Mouse (Mus musculus) heart, adult 2 months (tissue): ENCODE measurements at regions not wholly inside any gene's neighbourhood (a gene's known extent, or its start where the extent isn't known, plus 50 kb on each side); places are given as distances from the start of the nearest gene placed in this dataset.

Experiments
- DNase-seq, 2 experiments: peaks; one replicate each; pipeline ENCODE4 v3.0.0; 2021
- H3K27ac ChIP-seq: fragments of 200-600 bp; 2 replicates; pipeline ENCODE4 v1.8.1; 2022
- H3K27me3 ChIP-seq: fragments of 200-500 bp; 2 replicates; pipeline ENCODE4 v1.6.1; 2012; ENCODE audit warnings: mild to moderate bottlenecking, low read length, inconsistent platforms, mixed read lengths; ENCODE audit not compliant: control insufficient read depth, insufficient read depth
- H3K36me3 ChIP-seq: fragments of 200-500 bp; 2 replicates; pipeline ENCODE4 v1.6.1; 2012; ENCODE audit warnings: low read length, inconsistent platforms; ENCODE audit not compliant: control insufficient read depth, insufficient read depth
- H3K4me1 ChIP-seq: fragments of 200-500 bp; 2 replicates; pipeline ENCODE4 v1.6.1; 2011; ENCODE audit warnings: low read length; ENCODE audit not compliant: control insufficient read depth, insufficient read depth
- H3K4me3 ChIP-seq: fragments of 200-600 bp; 2 replicates; pipeline ENCODE4 v1.8.1; 2022
- H3K79me2 ChIP-seq: fragments of 200-500 bp; replicated peaks from 2 replicates; pipeline ENCODE4 v1.6.1; 2012; ENCODE audit warnings: mild to moderate bottlenecking, inconsistent platforms, low read length, moderate library complexity, mixed read lengths; ENCODE audit not compliant: control insufficient read depth, insufficient read depth
- H3K9ac ChIP-seq: fragments of 200-500 bp; 2 replicates; pipeline ENCODE4 v1.6.1; 2012; ENCODE audit warnings: low read depth, mild to moderate bottlenecking, control low read depth, inconsistent platforms, low read length, mixed read lengths
- CTCF ChIP-seq: fragments of 200-600 bp; IDR thresholded peaks from 2 replicates; pipeline ENCODE4 v1.8.1; 2022; ENCODE audit warnings: antibody characterized with exemption, mild to moderate bottlenecking, moderate library complexity
- EP300 ChIP-seq: fragments of 200-500 bp; IDR thresholded peaks from 2 replicates; pipeline ENCODE4 v1.6.1; 2011; ENCODE audit warnings: low read depth, low read length, control low read depth; ENCODE audit not compliant: insufficient read depth
- POLR2A ChIP-seq: fragments of 200-500 bp; IDR thresholded peaks from 2 replicates; pipeline ENCODE4 v1.6.1; 2011; ENCODE audit warnings: mild to moderate bottlenecking, low read depth, low read length, control low read depth; ENCODE audit not compliant: insufficient read depth
- WGBS: fragments of 180-500 bp; shearing (Covaris S2); methylation state at CpG from one replicate; pipeline ENCODE4 v1.1.7; 2018; 5-methylcytosine and 5-hydroxymethylcytosine counted together
- intact Hi-C: fragments of 180-260 bp; cut with DNase I; formaldehyde crosslinking; loops from one replicate; pipeline ENCODE4 v1.15.1; 2025
- microRNA-seq, 2 experiments: library from miRNA; unstranded; fragments of <30 nt; microRNA quantifications; one replicate each; pipeline ENCODE4 v1.2.0; 2021

- intact Hi-C loops, result no loop called here
- Histone ChIP-seq H3K36me3 (no peaks in the 10 kb centered on the region), H3K4me3 (no peak overlapping the region), H3K9ac (no peak overlapping the region), H3K27me3 (no peaks in the 10 kb centered on the region), H3K79me2 (no peaks in the 10 kb centered on the region), H3K27ac (no peak overlapping the region), H3K4me1 (no peaks in the 10 kb centered on the region; the same call in 1 of the 2 replicates)
- 60% methylated on average over 3 of the region's 3 CpGs for WGBS
- no peak for DNase-seq
- no peak for TF ChIP-seq EP300
- TF ChIP-seq CTCF, result no peak
- TF ChIP-seq POLR2A, result no peak
These were observed 67.7 kb upstream of the Adgra1 start for GRCm38 (mm10) chr7:139766296-139766695.

- DNase-seq, result no peak
- no peaks in the 10 kb centered on the region for H3K36me3 ChIP-seq
- H3K4me1 ChIP-seq, result no peaks in the 10 kb centered on the region
- intact Hi-C loops, result no loop called here
- no peak overlapping the region for H3K9ac ChIP-seq
- no peak overlapping the region for H3K27ac ChIP-seq
- H3K27me3 ChIP-seq, result no peaks in the 10 kb centered on the region
- 68% methylated on average over 1 of the region's 1 CpGs for WGBS
- no peak overlapping the region for H3K4me3 ChIP-seq
- TF ChIP-seq EP300 (no peak), POLR2A (no peak), CTCF (no peak)
- H3K79me2 ChIP-seq, result no peaks in the 10 kb centered on the region
These were observed 64.8 kb upstream of the Adgra1 start for GRCm38 (mm10) chr7:139769167-139769566.

GRCm38 (mm10) chr7:139777243-139777642 lies 56.7 kb upstream of the Adgra1 start:
- H3K79me2 ChIP-seq, result no peaks in the 10 kb centered on the region
- no peak overlapping the region for H3K27ac ChIP-seq
- 82% methylated on average over 2 of the region's 2 CpGs for WGBS
- TF ChIP-seq POLR2A (no peak), CTCF (no peak), EP300 (no peak)
- no peaks in the 10 kb centered on the region for H3K4me1 ChIP-seq
- no peak overlapping the region for H3K4me3 ChIP-seq
- H3K27me3 ChIP-seq, result no peaks in the 10 kb centered on the region
- no peaks in the 10 kb centered on the region for H3K36me3 ChIP-seq
- intact Hi-C loops, result no loop called here
- H3K9ac ChIP-seq, result no peak overlapping the region
- no peak for DNase-seq

- TF ChIP-seq CTCF (no peak), EP300 (no peak), POLR2A (no peak)
- DNase-seq, result no peak
- 82% methylated on average over 3 of the region's 3 CpGs for WGBS
These were observed 54.1 kb upstream of the Adgra1 start for GRCm38 (mm10) chr7:139779876-139780275.

GRCm38 (mm10) chr7:139781513-139781912 lies 52.5 kb upstream of the Adgra1 start:
- DNase-seq, result no peak
- Histone ChIP-seq H3K79me2 (no peaks in the 10 kb centered on the region), H3K9ac (no peak overlapping the region), H3K4me3 (no peak overlapping the region), H3K36me3 (no peaks in the 10 kb centered on the region), H3K27me3 (no peaks in the 10 kb centered on the region), H3K27ac (no peak overlapping the region), H3K4me1 (no peaks in the 10 kb centered on the region)
- TF ChIP-seq EP300 (no peak), POLR2A (no peak), CTCF (no peak)
- WGBS, result 68% methylated on average over 2 of the region's 2 CpGs
- intact Hi-C loops, result no loop called here

More at GRCm38 (mm10) chr7:139779876-139780275, 54.1 kb upstream of the Adgra1 start:
- Histone ChIP-seq H3K9ac (no peak overlapping the region), H3K4me1 (no peaks in the 10 kb centered on the region), H3K36me3 (no peaks in the 10 kb centered on the region), H3K27ac (no peak overlapping the region), H3K4me3 (no peak overlapping the region), H3K79me2 (no peaks in the 10 kb centered on the region), H3K27me3 (no peaks in the 10 kb centered on the region)
- intact Hi-C loops, result no loop called here

Small RNA genes lying in the stretch of these regions (microRNA-seq; reads per million reads assigned to microRNA genes)
- gene Mir6401, result 0 reads per million in 2 experiments
